Mouse (Mus musculus) small intestine, adult 2 months (tissue): ENCODE results near the gene Csrp2.

Experiments used
- CTCF ChIP-seq: fragments of 200-500 bp; IDR thresholded peaks from 2 replicates; pipeline ENCODE4 v1.5.1; 2012; ENCODE audit warnings: low read depth, mild to moderate bottlenecking, control low read depth, inconsistent platforms, low read length, moderate library complexity, mixed read lengths; ENCODE audit not compliant: insufficient replicate concordance, insufficient read length; ENCODE audit errors: extremely low read depth
- POLR2A ChIP-seq: fragments of 200-500 bp; IDR thresholded peaks from 2 replicates; pipeline ENCODE4 v1.6.1; 2012; ENCODE audit warnings: low read depth, mild to moderate bottlenecking, control low read depth, inconsistent platforms, low read length, moderate library complexity

DNA sequence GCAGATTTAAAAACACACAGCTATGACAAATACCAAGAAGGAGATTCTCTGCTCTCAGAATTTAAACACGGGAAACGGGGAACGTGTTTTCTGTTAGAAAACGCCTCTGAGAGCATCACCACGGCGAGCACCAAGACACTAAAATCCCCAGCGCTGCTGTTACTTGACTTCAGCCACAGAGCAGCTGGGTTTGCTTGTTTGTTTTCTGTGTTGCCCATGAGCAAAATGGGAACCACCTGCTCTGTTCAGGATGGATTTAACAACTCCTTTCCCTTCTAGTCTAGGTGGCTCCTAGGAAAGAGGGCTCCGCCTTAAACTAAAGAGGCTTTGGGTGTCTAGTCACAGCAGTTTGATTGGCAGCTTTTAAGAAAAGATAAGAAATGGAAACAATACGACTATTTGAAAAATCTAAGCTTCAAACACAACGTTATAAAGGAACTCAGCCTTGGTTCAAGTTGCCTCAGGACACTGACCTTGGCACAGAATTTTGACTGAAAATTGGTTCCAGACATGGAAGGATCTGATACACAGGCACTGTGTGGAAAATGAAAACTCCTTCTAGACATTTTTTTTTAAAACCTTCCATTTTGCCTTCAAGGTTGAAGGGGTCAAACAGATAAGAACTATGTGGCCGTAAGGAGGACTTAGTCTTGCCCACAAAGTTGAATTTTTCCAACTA lies 2.8 kb upstream of the Csrp2 start:
- TF ChIP-seq POLR2A (no peak), CTCF (no peak)
